Mouse (Mus musculus) stomach, embryonic 14.5 days (tissue): ENCODE measurements around the gene Gm20388. TPM values are rescaled to one million over a fixed set of nuclear protein-coding genes. Genes with fewer than 3 reads are reported as not detected.

Experiments
- ATAC-seq: fragments of 200-750 bp; cut with Nextera tagmentation; 2 replicates; pipeline ENCODE4 v1.8.0; 2017; ENCODE audit warnings: low read depth, moderate TSS enrichment; ENCODE audit not compliant: insufficient number of reproducible peaks, insufficient read depth, low FRiP score
- H3K27ac ChIP-seq: fragments of 300-500 bp; sonication (generic); 2 replicates; pipeline ENCODE4 v1.5.1; 2014; ENCODE audit warnings: mild to moderate bottlenecking, low read length, moderate library complexity, mixed read lengths
- H3K27me3 ChIP-seq: fragments of 300-500 bp; sonication (generic); 2 replicates; pipeline ENCODE4 v1.6.1; 2014; ENCODE audit warnings: low read length, control low read depth, mixed read lengths; ENCODE audit not compliant: control insufficient read depth, insufficient read depth
- H3K36me3 ChIP-seq: fragments of 300-500 bp; sonication (generic); 2 replicates; pipeline ENCODE4 v1.6.1; 2014; ENCODE audit warnings: mild to moderate bottlenecking, control low read depth, low read length, moderate library complexity, mixed read lengths; ENCODE audit not compliant: control insufficient read depth, insufficient read depth
- H3K4me1 ChIP-seq: fragments of 300-500 bp; sonication (generic); 2 replicates; pipeline ENCODE4 v1.6.1; 2014; ENCODE audit warnings: low read length, control low read depth, mixed read lengths; ENCODE audit not compliant: control insufficient read depth, insufficient read depth
- H3K4me2 ChIP-seq: fragments of 300-500 bp; sonication (generic); replicated peaks from 2 replicates; pipeline ENCODE4 v1.6.1; 2014; ENCODE audit warnings: low read depth, low read length, control low read depth
- H3K4me3 ChIP-seq: fragments of 300-500 bp; sonication (generic); 2 replicates; pipeline ENCODE4 v1.5.1; 2014; ENCODE audit warnings: low read depth, low read length, control low read depth
- H3K9ac ChIP-seq: fragments of 300-500 bp; sonication (generic); replicated peaks from 2 replicates; pipeline ENCODE4 v1.6.1; 2014; ENCODE audit warnings: low read depth, mild to moderate bottlenecking, control low read depth, low read length, moderate library complexity, mixed read lengths
- H3K9me3 ChIP-seq: fragments of 300-500 bp; sonication (generic); 2 replicates; pipeline ENCODE4 v1.6.1; 2016; ENCODE audit warnings: low read depth, low read length, control low read depth; ENCODE audit not compliant: control insufficient read depth
- whole genome bisulfite sequencing: fragments of 180-500 bp; shearing (Covaris S2); extraction: QIAGEN DNeasy Blood & Tissue Kit; methylation state at CpG from one replicate; pipeline ENCODE4 v1.1.7; 2014; 5-methylcytosine and 5-hydroxymethylcytosine counted together
- polyA plus RNA-seq: library from polyadenylated mRNA; unstranded; fragments of >200 nt; fragmentation: Nextera tagmentation; extraction: Ambion mirVana; gene quantifications from 2 replicates; pipeline ENCODE4 v1.2.1, GENCODE M21; 2014

The Gm20388 gene
- polyA plus RNA-seq, 1 experiment from 2014 or later, result 11.4 TPM

DNA sequence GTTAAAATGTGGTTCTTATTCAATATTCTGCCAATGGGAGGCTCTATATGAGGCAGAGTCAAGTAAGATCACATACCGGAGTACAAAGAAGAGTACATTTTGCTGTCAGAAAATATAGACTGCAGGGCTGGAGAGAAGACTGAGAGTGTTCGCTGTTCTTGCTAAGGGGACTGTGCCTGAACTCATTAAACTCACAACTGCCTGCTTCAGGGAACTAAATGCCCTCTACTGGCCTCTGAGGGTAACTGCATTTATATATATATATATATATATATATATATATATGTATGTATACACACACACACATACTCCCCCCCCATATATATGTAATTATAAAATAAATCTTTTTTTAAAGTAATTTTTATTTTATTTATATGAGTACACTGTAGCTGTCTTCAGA is 4056.3 kb downstream of the Gm20388 start:
- Histone ChIP-seq H3K27me3 (no peaks in the 10 kb centered on the region), H3K9me3 (no peaks in the 10 kb centered on the region), H3K27ac (no peak overlapping the region), H3K4me2 (no peak overlapping the region), H3K36me3 (peaks cover 15% of the 10 kb centered on the region), H3K4me1 (no peaks in the 10 kb centered on the region), H3K9ac (no peak overlapping the region), H3K4me3 (no peak overlapping the region)
- no peak for ATAC-seq
- 66% methylated on average over 2 of the region's 2 CpGs for WGBS

DNA sequence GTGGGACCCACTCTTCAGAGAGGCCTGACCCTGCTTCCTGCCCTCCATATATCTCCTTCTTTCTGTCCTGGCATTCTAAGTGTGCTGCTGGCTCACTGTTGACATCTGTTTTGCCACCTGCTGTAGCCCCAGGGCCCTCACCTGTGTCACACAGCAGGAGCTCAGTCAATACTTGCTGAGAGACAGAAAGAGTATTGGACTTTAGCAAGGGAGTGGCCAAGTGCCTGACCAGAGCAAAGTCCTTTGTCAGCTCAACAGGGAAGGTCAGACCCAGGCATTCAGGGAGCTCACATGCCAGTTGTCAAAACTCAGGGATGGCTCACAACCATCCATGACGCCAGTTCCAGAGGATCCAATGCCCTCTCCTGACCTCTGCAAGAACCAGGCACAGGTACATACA is 4062.9 kb downstream of the Gm20388 start:
- WGBS, result 89% methylated on average over 1 of the region's 1 CpGs
- Histone ChIP-seq H3K4me2 (no peak overlapping the region), H3K9ac (no peak overlapping the region), H3K27me3 (no peaks in the 10 kb centered on the region), H3K4me1 (peaks cover 3% of the 10 kb centered on the region; the same call in 1 of the 2 replicates), H3K4me3 (no peak overlapping the region), H3K27ac (no peak overlapping the region), H3K36me3 (no peaks in the 10 kb centered on the region), H3K9me3 (no peaks in the 10 kb centered on the region)
- no peak for ATAC-seq

DNA sequence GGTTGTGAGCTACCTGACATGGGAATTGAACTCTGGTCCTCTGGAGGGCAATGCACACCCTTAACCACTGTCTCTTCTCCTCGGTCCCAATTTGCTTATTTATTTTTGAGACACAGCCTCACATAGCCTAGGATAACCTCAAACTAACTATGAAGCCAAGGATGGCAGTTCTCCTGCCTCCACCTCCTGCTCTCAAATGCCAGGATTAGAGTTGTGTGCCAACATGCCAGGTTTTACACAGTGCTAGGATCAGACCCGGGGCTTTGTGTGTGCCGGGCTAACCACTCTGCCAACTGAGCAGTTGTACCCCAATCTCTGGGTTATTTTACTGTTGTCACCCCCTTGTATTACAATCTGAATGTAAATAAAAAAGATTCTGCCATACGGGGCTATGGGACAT is 4066.9 kb downstream of the Gm20388 start:
- peaks cover 20% of the 10 kb centered on the region for H3K4me1 ChIP-seq
- no peak overlapping the region for H3K4me3 ChIP-seq
- no peak for ATAC-seq
- H3K9ac ChIP-seq, result no peak overlapping the region
- no peak overlapping the region for H3K4me2 ChIP-seq
- H3K27me3 ChIP-seq, result no peaks in the 10 kb centered on the region
- no peaks in the 10 kb centered on the region for H3K36me3 ChIP-seq
- WGBS, result 90% methylated on average over 4 of the region's 4 CpGs
- no peak overlapping the region for H3K27ac ChIP-seq
- H3K9me3 ChIP-seq, result no peaks in the 10 kb centered on the region

DNA sequence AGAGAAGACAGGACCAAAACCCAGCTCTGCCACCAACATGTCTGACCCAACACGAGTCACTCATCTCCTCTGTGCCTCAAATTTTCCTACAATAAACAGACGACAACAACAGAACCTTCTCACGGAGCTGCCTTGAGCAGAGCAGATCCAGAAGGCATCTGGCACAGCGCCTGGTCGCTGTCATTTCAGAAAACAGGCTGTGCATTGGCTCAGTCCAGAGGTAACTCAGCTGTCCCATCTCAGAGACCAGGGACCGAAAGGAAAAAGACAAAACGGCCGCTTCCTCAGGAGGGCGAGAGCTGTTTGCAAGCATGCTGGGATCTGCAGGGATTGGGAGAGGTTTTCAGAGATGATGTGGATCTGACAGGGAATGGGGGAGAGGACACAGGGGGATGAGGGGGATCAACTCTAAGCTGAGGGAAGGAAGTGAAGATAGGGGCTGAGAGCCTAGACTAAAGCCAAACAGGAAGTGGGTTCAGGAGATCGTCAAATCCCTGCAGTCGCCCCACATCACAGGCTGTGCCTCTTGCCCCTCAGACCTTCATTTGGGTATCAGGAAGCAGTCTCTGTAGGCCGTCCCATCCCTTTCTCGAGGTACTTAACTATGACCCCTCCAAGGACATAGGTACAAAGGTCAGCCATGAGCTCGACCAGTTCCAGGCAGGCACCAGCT is 4067.7 kb downstream of the Gm20388 start:
- 32% methylated on average over 14 of the region's 14 CpGs for WGBS
- Histone ChIP-seq H3K27ac (peak overlapping the region; percentile 68), H3K9ac (no peak overlapping the region), H3K36me3 (no peaks in the 10 kb centered on the region), H3K27me3 (no peaks in the 10 kb centered on the region), H3K9me3 (no peaks in the 10 kb centered on the region), H3K4me3 (no peak overlapping the region), H3K4me1 (peaks cover 20% of the 10 kb centered on the region), H3K4me2 (peak overlapping the region; percentile 25)
- ATAC-seq, result no peak

DNA sequence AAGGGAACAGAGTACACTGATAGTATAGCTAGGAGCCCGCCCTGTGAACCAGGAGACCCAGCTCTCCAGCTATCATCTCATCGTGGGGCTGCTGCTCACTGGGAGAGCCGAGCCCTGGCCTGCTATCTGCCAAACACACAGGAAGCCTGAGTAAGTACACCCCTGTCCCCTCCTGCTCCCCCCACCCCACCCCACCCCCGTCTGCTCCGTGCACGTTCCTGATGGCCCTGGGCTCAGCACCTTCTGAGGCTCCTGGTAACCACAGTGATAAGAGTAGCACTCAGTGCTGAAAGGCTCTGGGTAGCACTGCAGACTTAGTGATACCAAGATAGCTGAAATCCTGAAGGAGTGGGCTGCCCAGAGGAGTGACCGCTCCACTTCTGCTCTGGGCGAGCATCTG is 4068.3 kb downstream of the Gm20388 start:
- Histone ChIP-seq H3K9ac (no peak overlapping the region), H3K27ac (peak overlapping the region; percentile 68), H3K36me3 (no peaks in the 10 kb centered on the region), H3K4me1 (peaks cover 20% of the 10 kb centered on the region), H3K4me3 (no peak overlapping the region), H3K4me2 (peak overlapping the region; percentile 25), H3K27me3 (no peaks in the 10 kb centered on the region), H3K9me3 (no peaks in the 10 kb centered on the region)
- peak; percentile 68; the same call in 1 of the 2 replicates for ATAC-seq
- 62% methylated on average over 8 of the region's 8 CpGs for WGBS

DNA sequence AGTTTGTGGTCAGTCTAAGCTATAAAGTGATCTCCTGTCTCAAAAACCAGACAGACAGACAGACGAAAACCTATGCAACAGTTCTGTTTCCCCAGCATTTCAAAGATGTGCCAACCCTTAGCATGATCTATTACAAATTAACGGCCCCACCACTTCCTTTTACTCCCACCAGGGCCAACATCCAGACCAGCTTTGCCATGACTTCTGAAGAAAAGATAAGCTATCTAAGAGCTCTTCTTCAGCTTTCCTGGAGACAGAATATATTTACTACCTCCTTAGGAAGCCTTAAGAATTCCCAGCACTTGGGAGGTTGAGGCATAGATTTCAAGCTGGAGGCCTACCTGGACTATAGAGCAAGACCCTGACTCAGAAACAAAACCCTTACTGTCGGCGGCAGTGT is 4069.6 kb downstream of the Gm20388 start:
- WGBS, result 69% methylated on average over 4 of the region's 4 CpGs
- H3K9ac ChIP-seq, result no peak overlapping the region

DNA sequence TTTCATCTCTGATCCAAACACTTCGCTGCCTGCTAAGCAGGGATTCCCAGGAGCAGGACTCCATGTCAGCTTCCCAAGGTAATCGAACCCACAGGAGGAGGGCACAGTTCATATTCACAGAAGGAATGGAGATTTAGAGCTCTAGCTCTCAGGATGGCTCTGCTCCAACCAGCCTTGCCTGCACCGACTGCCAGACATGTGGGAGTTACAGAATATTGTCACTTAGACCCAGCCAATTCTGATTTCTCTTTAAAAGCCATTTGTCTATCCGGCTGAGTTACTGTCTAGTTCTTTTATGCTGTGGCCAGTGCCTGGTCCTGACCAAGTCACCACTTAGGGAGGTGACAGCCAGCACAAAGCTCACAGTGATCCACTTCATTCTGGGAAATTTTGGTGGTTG is 4071.0 kb downstream of the Gm20388 start:
- Histone ChIP-seq H3K27ac (no peak overlapping the region), H3K9ac (no peak overlapping the region), H3K4me2 (peak overlapping the region; percentile 96), H3K4me3 (peak overlapping the region; percentile 82), H3K27me3 (no peaks in the 10 kb centered on the region), H3K4me1 (peaks cover 20% of the 10 kb centered on the region), H3K36me3 (no peaks in the 10 kb centered on the region), H3K9me3 (no peaks in the 10 kb centered on the region)
- 37% methylated on average over 4 of the region's 4 CpGs for WGBS
- no peak for ATAC-seq

More for the DNA sequence above, 4069.6 kb downstream of the Gm20388 start:
- H3K4me2 ChIP-seq, result 0 out of 2 replicates have a peak overlapping the region, but pooled peaks have one; percentile 12
- no peak overlapping the region for H3K27ac ChIP-seq
- H3K4me1 ChIP-seq, result peaks cover 20% of the 10 kb centered on the region
- ATAC-seq, result no peak
- no peaks in the 10 kb centered on the region for H3K27me3 ChIP-seq
- no peak overlapping the region; the same call in 1 of the 2 replicates for H3K4me3 ChIP-seq
- H3K36me3 ChIP-seq, result no peaks in the 10 kb centered on the region
- H3K9me3 ChIP-seq, result no peaks in the 10 kb centered on the region

- H3K27ac ChIP-seq, result peak overlapping the region; percentile 91; the same call in 1 of the 2 replicates
- peak overlapping the region; percentile 83 for H3K9ac ChIP-seq
- under 1% methylated on average over 48 of the region's 48 CpGs for WGBS
- peak; percentile 4; the same call in 1 of the 2 replicates for ATAC-seq
- H3K27me3 ChIP-seq, result no peaks in the 10 kb centered on the region
- H3K4me2 ChIP-seq, result peak overlapping the region; percentile 96
- H3K4me3 ChIP-seq, result peak overlapping the region; percentile 82
- H3K4me1 ChIP-seq, result peaks cover 20% of the 10 kb centered on the region
- H3K9me3 ChIP-seq, result no peaks in the 10 kb centered on the region
- H3K36me3 ChIP-seq, result no peaks in the 10 kb centered on the region
Measured at GRCm38 (mm10) chr8:123982291-123982793, 4071.7 kb downstream of the Gm20388 start.
